Mouse (Mus musculus): ENCODE measurements around the gene Pqlc2. TPM values are rescaled to one million over a fixed set of nuclear protein-coding genes. Genes with fewer than 3 reads are reported as not detected.

Pqlc2 gene
- total and polyA plus RNA-seq, 2 experiments = 6.1 to 42.8 TPM

DNA sequence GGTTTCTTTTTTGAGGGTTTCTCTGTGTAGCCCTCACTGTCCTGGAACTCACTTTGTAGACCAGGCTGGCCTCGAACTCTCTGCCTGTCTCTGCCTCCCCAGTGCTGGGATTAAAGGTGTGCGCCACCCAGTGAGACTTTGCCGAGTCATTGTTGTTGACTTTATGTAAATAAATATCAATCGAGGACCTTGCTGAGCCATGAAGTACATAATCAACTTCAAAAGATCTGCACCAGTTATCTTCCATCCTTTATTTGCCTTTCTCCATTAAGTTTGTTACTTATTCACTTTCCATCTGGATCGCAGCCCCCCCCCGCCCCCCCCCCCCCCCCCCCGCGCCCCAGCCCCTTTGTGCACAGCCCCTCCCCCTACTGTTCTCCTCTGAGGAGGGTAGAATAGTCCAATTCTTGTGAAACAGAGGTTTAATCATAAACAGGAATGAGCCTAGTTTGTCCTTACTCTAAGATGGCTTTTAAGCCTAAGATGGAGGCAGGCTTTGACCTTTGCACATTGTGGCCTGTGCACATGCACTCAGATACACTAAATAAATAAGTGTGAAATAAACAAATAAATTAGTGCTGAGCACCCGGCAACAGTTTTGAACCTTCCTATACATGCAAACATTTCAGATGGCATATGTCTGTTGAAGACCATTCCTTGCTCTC lies 24.3 kb upstream of the Pqlc2 start:
- WGBS = 19% methylated on average over 7 of the region's 9 CpGs
- H3K4me3 ChIP-seq (ENCODE audit: insufficient read depth, low read depth, low read length) = no peak overlapping the region
- no peaks in the 10 kb centered on the region for H3K79me2 ChIP-seq (ENCODE audit: control insufficient read depth, insufficient read depth, low read length)
- DNase-seq (ENCODE audit: extremely low read depth, low read depth, low spot score) = peak; percentile 98
- peaks cover 5% of the 10 kb centered on the region for H3K4me1 ChIP-seq (ENCODE audit: control insufficient read depth, insufficient read depth, low read length)
- no peaks in the 10 kb centered on the region for H3K36me3 ChIP-seq (ENCODE audit: control insufficient read depth, insufficient read depth, low read length)
- no peak for TF ChIP-seq POLR2A (IDR thresholded peaks at IDR 0.05; ENCODE audit: extremely low read depth, insufficient read depth, low read length)
- no peak for TF ChIP-seq CTCF (IDR thresholded peaks at IDR 0.05; ENCODE audit: low read depth, low read length)
- no peaks in the 10 kb centered on the region for H3K27me3 ChIP-seq (ENCODE audit: control insufficient read depth, insufficient read depth, low read length)
- peak overlapping the region; percentile 49; the same call in 1 of the 2 replicates for H3K9ac ChIP-seq (ENCODE audit: low read depth, low read length)
- peak overlapping the region; percentile 100 for H3K27ac ChIP-seq (replicated peaks; ENCODE audit: insufficient read depth, low read depth, low read length)

DNA sequence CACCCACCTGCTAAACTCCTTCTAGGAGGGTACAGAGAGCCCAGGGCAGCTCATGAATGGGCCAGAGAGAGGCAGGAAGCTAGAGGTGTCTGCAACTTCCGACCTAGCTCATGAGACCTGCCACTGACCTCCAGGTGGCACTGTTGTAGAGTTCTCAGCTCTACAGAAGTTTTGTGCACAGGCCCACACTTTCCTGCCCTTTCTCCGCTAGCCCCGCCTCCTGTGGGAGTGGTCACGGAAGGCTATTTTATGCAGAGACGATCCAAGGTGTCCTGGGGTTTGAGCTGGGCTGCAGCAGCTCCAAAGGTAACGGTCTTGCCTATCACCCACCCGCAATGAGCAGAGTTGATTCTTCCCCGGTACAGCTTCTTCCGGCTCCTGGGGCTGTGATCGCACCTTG lies 20.1 kb upstream of the Pqlc2 start:
- peak overlapping the region; percentile 59 for H3K9ac ChIP-seq (ENCODE audit: low read depth, low read length)
- peak; percentile 92 for DNase-seq (ENCODE audit: extremely low read depth, low read depth, low spot score)
- H3K36me3 ChIP-seq (ENCODE audit: control insufficient read depth, insufficient read depth, low read length) = no peaks in the 10 kb centered on the region
- peaks cover 7% of the 10 kb centered on the region for H3K4me1 ChIP-seq (ENCODE audit: control insufficient read depth, insufficient read depth, low read length)
- peak overlapping the region; percentile 16; the same call in 1 of the 2 replicates for H3K4me3 ChIP-seq (ENCODE audit: insufficient read depth, low read depth, low read length)
- no peaks in the 10 kb centered on the region for H3K27me3 ChIP-seq (ENCODE audit: control insufficient read depth, insufficient read depth, low read length)
- TF ChIP-seq POLR2A (IDR thresholded peaks at IDR 0.05; ENCODE audit: extremely low read depth, insufficient read depth, low read length) = peak; percentile 93
- TF ChIP-seq CTCF (IDR thresholded peaks at IDR 0.05; ENCODE audit: low read depth, low read length) = peak; percentile 81
- H3K79me2 ChIP-seq (ENCODE audit: control insufficient read depth, insufficient read depth, low read length) = no peaks in the 10 kb centered on the region
- WGBS = 7% methylated on average over 10 of the region's 10 CpGs
- H3K27ac ChIP-seq (replicated peaks; ENCODE audit: insufficient read depth, low read depth, low read length) = peak overlapping the region; percentile 73

DNA sequence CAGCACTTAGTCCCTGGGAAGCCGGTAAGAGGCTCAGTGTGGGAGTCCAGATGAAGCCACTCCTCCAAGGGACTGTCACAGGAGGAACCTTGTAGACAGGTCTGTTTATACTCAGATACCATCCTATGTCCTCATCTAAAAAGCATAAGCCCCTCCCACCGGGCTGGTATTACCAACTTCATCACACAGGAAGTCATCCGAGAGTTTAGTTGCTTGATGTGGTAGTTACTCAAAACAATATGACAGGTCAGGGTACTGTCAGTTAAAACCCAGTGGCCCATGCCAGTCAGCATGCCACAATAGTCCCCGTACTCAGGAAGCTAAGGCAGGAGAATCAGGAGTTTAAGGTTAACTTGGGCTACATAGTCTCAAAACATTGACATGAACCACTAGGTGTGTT lies 9.2 kb upstream of the Pqlc2 start:
- H3K9ac ChIP-seq (ENCODE audit: low read depth, low read length) = no peak overlapping the region
- no peak for TF ChIP-seq POLR2A (IDR thresholded peaks at IDR 0.05; ENCODE audit: extremely low read depth, insufficient read depth, low read length)
- no peak for TF ChIP-seq CTCF (IDR thresholded peaks at IDR 0.05; ENCODE audit: low read depth, low read length)
- no peaks in the 10 kb centered on the region for H3K4me1 ChIP-seq (ENCODE audit: control insufficient read depth, insufficient read depth, low read length)
- H3K36me3 ChIP-seq (ENCODE audit: control insufficient read depth, insufficient read depth, low read length) = peaks cover 21% of the 10 kb centered on the region; the same call in 1 of the 2 replicates
- WGBS = 92% methylated on average over 4 of the region's 4 CpGs
- DNase-seq (ENCODE audit: extremely low read depth, low read depth, low spot score) = no peak
- no peak overlapping the region for H3K27ac ChIP-seq (replicated peaks; ENCODE audit: insufficient read depth, low read depth, low read length)
- no peak overlapping the region for H3K4me3 ChIP-seq (ENCODE audit: insufficient read depth, low read depth, low read length)
- H3K27me3 ChIP-seq (ENCODE audit: control insufficient read depth, insufficient read depth, low read length) = no peaks in the 10 kb centered on the region
- no peaks in the 10 kb centered on the region for H3K79me2 ChIP-seq (ENCODE audit: control insufficient read depth, insufficient read depth, low read length)

DNA sequence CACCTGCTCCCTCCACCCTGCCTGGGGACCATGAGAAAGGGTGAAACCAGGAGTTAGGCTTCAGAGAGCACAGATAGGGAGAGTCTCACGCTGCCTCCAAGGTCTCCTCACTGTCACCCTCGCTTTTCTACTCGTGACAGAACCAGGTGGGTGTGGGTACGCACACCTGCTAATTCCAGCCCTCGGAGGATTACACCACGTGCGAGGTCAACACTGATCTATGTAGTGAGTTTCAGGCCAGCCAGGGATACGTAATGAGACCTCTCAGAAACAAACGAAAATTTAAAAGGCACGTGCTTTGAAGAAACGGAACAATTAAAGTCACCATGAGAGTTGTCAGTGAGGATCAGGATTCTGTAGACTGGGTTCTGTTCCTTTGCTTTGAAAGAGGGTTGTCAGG lies 7.9 kb upstream of the Pqlc2 start:
- Histone ChIP-seq H3K79me2 (ENCODE audit: control insufficient read depth, insufficient read depth, low read length) (no peaks in the 10 kb centered on the region), H3K4me1 (ENCODE audit: control insufficient read depth, insufficient read depth, low read length) (no peaks in the 10 kb centered on the region), H3K36me3 (ENCODE audit: control insufficient read depth, insufficient read depth, low read length) (peaks cover 21% of the 10 kb centered on the region; the same call in 1 of the 2 replicates), H3K9ac (ENCODE audit: low read depth, low read length) (no peak overlapping the region), H3K27ac (replicated peaks; ENCODE audit: insufficient read depth, low read depth, low read length) (no peak overlapping the region), H3K27me3 (ENCODE audit: control insufficient read depth, insufficient read depth, low read length) (no peaks in the 10 kb centered on the region), H3K4me3 (ENCODE audit: insufficient read depth, low read depth, low read length) (no peak overlapping the region)
- WGBS = 92% methylated on average over 11 of the region's 11 CpGs
- no peak for DNase-seq (ENCODE audit: extremely low read depth, low read depth, low spot score)
- no peak for TF ChIP-seq POLR2A (IDR thresholded peaks at IDR 0.05; ENCODE audit: extremely low read depth, insufficient read depth, low read length)
- no peak for TF ChIP-seq CTCF (IDR thresholded peaks at IDR 0.05; ENCODE audit: low read depth, low read length)

DNA sequence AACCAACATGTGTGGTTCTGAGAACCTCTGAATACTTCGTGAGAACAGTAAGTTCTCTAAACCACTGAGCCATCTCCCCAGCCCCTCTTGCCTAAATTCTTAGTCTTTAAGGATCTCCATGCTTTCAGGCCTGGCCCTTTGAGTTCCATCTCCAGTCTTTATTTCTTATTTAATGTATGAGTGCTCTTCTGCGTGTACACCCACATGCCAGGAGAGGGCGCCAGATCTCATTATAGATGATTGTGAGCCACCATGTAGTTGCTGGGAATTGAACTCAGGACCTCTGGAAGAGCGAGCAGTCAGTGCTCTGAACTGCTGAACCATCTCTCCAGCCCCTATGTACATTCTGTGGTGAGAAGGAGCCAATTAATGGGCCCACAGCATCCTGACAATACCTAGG lies 2.1 kb upstream of the Pqlc2 start:
- H3K4me3 ChIP-seq (ENCODE audit: insufficient read depth, low read depth, low read length) = no peak overlapping the region
- peak; percentile 48; the same call in 1 of the 2 replicates for TF ChIP-seq CTCF (IDR thresholded peaks at IDR 0.05; ENCODE audit: low read depth, low read length)
- TF ChIP-seq POLR2A (IDR thresholded peaks at IDR 0.05; ENCODE audit: extremely low read depth, insufficient read depth, low read length) = no peak
- 63% methylated on average over 4 of the region's 4 CpGs for WGBS
- H3K27me3 ChIP-seq (ENCODE audit: control insufficient read depth, insufficient read depth, low read length) = no peaks in the 10 kb centered on the region
- no peak overlapping the region for H3K9ac ChIP-seq (ENCODE audit: low read depth, low read length)
- peaks cover 13% of the 10 kb centered on the region; the same call in 1 of the 2 replicates for H3K36me3 ChIP-seq (ENCODE audit: control insufficient read depth, insufficient read depth, low read length)
- no peak for DNase-seq (ENCODE audit: extremely low read depth, low read depth, low spot score)
- H3K4me1 ChIP-seq (ENCODE audit: control insufficient read depth, insufficient read depth, low read length) = peaks cover 14% of the 10 kb centered on the region
- peaks cover 12% of the 10 kb centered on the region; the same call in 1 of the 2 replicates for H3K79me2 ChIP-seq (ENCODE audit: control insufficient read depth, insufficient read depth, low read length)
- no peak overlapping the region for H3K27ac ChIP-seq (replicated peaks; ENCODE audit: insufficient read depth, low read depth, low read length)

DNA sequence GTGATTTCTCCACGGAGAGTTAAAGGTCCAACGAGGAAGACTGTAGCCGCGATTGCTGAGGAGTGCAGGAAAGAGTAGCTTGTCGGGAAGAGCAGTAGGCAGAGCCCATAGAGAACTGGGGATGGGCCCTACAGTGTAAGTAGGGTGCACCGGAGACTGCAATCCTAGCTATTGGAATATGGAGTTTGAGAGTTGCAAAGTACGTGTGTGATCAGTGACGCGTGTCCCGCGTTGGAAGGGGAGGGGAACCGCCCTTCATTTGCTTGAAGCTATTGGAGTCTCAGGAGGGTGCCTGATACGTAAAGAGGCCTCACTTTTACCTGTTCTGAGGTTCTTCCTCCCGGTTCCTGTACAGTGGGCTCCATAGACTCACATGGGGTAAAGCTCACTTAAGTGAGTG lies 1.2 kb upstream of the Pqlc2 start:
- H3K27me3 ChIP-seq (ENCODE audit: control insufficient read depth, insufficient read depth, low read length) = no peaks in the 10 kb centered on the region
- H3K9ac ChIP-seq (ENCODE audit: low read depth, low read length) = peak overlapping the region; percentile 91
- TF ChIP-seq POLR2A (IDR thresholded peaks at IDR 0.05; ENCODE audit: extremely low read depth, insufficient read depth, low read length) = no peak
- TF ChIP-seq CTCF (IDR thresholded peaks at IDR 0.05; ENCODE audit: low read depth, low read length) = no peak
- DNase-seq (ENCODE audit: extremely low read depth, low read depth, low spot score) = peak; percentile 79
- 12% methylated on average over 14 of the region's 14 CpGs for WGBS
- H3K79me2 ChIP-seq (ENCODE audit: control insufficient read depth, insufficient read depth, low read length) = peaks cover 12% of the 10 kb centered on the region; the same call in 1 of the 2 replicates
- peak overlapping the region; percentile 83 for H3K27ac ChIP-seq (replicated peaks; ENCODE audit: insufficient read depth, low read depth, low read length)
- H3K4me1 ChIP-seq (ENCODE audit: control insufficient read depth, insufficient read depth, low read length) = peaks cover 14% of the 10 kb centered on the region
- peak overlapping the region; percentile 75 for H3K4me3 ChIP-seq (ENCODE audit: insufficient read depth, low read depth, low read length)
- H3K36me3 ChIP-seq (ENCODE audit: control insufficient read depth, insufficient read depth, low read length) = peaks cover 11% of the 10 kb centered on the region; the same call in 1 of the 2 replicates

Measured in liver, adult 2 months (tissue).